Mouse (Mus musculus): ENCODE measurements at regions not wholly inside any gene's neighbourhood (a gene's known extent, or its start where the extent isn't known, plus 50 kb on each side); places are given as distances from the start of the nearest gene placed in this dataset.

DNA sequence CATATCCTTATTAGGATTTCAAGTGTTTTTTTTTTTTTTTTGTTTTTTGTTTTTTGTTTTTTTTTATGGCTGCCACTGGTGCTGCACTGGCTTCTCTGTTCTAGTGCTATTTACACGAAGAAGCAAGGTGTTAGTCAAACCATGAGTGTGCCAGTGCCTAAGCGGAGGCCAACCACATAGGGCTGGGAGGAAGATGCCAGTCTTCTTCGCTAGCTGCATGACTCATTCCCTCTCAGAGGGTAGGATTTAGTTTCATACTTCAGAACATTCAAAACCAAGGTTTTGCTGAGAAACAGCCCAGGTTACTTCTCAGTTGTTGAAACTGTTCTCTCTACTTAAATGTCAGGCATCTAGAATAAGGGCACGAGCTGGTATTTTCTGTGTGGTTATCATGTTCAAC is 72.6 kb downstream of the Icos start:
- DNase-seq (ENCODE audit: low spot score in 2 of 2): no peak

- no peak for DNase-seq (ENCODE audit: low spot score in 2 of 2)
These were observed 75.9 kb downstream of the Icos start for GRCm38 (mm10) chr1:61053676-61054075.

- DNase-seq (ENCODE audit: low spot score in 2 of 2): no peak
These were observed 76.7 kb downstream of the Icos start for GRCm38 (mm10) chr1:61054391-61054790.

DNA sequence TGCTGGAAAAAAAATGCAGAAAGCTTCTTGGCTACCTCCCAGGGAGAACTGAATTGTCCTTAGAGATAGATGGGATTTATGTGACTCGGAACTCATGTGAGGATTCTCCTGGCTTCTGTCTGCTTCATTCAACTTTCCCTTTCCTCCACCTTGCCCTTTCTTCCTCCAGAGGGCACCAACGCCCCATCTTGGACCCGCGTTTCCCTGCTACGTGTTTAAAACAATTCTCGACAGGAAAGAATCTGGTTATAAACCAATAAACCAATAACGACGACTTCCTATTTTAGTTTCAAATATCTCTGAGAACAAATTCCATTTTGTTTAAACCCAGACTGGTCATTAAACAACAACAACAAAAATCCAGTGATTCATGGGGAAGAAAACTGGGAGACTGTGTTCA is 77.4 kb downstream of the Icos start:
- DNase-seq (ENCODE audit: low spot score in 2 of 2): peak; percentile 50 to 56

- no peak for DNase-seq (ENCODE audit: low spot score in 2 of 2)
These were observed 82.3 kb downstream of the Icos start for GRCm38 (mm10) chr1:61059910-61060536.

DNA sequence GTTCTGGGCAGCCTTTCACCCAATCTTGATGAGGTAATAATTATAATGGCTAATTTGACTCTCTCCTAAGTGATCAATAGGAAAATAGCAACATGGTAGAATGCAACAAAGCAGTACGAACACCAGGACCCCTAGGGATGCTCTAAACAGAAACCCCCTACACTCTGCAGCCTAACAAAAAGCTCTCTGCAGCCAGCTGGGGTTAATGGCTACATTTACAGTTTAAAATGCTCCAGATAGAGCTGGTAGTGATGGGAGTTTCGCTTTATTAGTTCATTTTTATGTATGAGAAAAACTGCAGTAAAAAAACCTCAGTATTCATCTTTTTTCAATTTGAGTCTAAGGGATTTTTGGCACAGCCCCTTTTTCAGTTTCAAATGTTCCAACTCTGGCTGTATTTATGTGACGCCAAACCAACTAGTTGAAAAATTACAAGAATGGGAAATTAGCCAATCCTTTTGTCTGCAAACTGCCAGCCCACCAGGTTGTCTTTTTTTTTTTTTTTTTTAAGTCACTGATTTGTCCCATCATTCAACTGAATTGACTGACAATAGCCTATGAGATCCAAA is 84.2 kb downstream of the Icos start:
- DNase-seq (ENCODE audit: low spot score in 2 of 2): no peak

DNA sequence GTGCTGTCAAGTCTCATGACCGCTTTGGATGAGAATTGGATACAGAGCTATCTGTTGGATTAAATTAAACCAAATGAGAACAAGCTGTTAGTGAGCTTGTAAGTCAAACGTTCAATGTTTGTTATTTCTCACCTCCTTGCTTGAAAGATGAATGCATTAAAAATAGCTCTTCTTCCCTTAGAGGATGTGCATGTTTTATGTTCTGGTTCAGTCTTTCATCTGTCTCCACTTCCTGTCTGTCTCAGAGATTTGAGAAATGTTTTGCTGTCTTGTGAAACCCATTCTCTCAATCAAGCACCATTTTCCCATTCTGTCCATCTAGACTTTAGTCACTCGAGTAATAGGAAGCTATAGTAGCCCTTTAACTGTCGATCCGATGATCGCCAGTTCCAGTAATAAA is 90.4 kb downstream of the Icos start:
- DNase-seq (ENCODE audit: low spot score in 2 of 2): no peak

- DNase-seq (ENCODE audit: low spot score in 2 of 2): no peak
These were observed 96.4 kb downstream of the Icos start for GRCm38 (mm10) chr1:61074127-61074526.

DNA sequence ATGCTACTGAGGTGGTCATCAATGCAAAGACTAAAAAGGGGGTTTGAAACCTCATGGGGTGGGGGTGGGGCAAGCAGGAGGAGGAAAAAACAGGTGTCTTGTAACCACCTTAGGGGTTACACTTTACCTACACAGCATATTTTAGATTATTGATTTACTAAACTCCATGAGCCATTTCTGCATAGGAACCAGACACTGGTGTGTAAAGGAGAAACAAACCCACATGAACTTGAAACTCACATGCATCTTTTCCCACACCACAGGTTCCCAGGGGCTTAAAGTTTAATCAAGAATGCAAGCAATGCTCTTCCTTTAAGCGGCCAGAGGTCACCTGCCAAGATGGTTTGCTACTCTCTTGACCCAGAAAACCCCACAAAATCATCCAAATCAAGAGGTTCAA is 97.6 kb downstream of the Icos start:
- DNase-seq (ENCODE audit: low spot score in 2 of 2): no peak

DNA sequence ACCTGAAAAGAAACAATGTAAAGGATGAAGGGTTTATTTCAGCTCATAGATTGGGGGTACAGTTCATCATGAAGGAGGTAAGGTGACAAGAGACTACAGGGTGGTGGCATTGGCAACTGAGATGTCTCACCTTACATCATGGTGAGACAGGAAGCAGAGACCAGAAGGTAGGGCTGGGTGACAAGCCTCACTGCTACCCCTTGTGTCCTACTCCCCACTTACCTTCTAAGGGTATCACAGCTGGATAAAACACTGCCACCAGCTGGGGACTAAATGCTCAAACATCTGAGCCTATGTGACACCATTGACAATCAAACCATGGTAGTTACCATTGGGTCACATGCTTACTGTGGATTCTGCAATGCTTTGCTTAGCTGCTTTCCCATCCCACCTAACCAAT is 107.0 kb downstream of the Icos start:
- no peak for DNase-seq (ENCODE audit: low spot score in 2 of 2)

- peak in 1 of 2 experiments; percentile 14 for DNase-seq (ENCODE audit: low spot score in 2 of 2)
These were observed 109.1 kb downstream of the Icos start for GRCm38 (mm10) chr1:61086811-61087210.

- DNase-seq (ENCODE audit: low spot score in 2 of 2): no peak
These were observed 113.1 kb downstream of the Icos start for GRCm38 (mm10) chr1:61090801-61091200.

GRCm38 (mm10) chr1:61095481-61096165 is 117.9 kb downstream of the Icos start:
- DNase-seq (ENCODE audit: low spot score in 2 of 2): no peak

DNA sequence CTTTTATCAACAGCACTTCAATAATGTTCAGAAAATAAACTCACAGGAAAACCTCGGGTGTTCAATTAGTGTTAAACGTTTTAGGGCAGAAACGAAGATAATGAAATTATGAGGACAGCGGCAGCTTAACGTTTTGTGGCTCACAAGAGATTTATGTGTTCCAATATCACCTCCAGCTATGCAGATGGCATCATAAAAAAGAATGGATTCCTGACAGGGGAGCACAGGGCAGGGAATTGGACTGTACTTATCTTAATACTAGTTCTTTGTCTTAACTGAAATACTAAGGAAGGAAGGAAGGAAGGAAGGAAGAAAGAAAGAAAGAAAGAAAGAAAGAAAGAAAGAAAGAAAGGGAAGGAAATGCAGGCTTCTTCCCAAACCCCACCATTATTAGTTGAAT is 121.6 kb downstream of the Icos start:
- no peak for DNase-seq (ENCODE audit: low spot score in 2 of 2)

- peak; percentile 14 to 28 for DNase-seq (ENCODE audit: low spot score in 2 of 2)
These were observed 124.0 kb downstream of the Icos start for GRCm38 (mm10) chr1:61101679-61102078.

DNA sequence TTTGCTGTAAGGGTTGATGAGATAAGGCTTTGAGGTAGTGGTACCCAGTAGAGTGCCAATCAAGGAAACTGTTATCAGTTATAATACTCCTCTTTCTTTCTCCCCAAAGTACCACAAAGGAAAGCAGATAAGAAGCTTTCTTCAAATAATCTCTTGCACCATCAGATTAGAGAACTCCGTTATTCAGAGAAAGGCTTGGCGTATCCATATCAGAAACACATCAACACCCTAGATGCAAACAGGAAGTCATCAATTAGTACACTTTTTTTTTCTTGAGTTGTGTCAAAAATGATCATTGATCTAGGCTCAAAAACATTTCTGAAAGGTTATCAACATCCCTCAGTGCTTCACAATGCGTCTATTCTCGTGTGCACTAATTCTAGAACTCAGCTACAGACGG is 124.6 kb downstream of the Icos start:
- no peak for DNase-seq (ENCODE audit: low spot score in 2 of 2)

DNA sequence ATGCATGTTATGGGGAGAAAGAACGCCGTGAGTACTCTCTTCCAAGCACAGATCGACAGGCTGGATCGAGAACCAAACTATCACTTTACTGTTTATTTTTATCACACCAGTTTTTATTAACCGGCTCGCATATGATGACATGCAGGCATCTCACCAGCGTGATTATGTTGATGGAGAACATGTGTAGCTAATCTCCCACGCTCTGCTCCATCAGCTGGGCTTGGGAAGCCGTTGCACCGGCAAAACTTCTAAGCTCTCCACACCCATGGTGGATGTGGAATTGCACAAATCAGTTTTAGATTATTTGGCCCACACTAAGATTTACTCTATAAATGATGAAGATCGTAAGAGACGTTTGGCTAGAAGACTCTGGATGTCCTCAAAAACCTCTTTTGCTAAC is 125.9 kb downstream of the Icos start:
- no peak for DNase-seq (ENCODE audit: low spot score in 2 of 2)

DNA sequence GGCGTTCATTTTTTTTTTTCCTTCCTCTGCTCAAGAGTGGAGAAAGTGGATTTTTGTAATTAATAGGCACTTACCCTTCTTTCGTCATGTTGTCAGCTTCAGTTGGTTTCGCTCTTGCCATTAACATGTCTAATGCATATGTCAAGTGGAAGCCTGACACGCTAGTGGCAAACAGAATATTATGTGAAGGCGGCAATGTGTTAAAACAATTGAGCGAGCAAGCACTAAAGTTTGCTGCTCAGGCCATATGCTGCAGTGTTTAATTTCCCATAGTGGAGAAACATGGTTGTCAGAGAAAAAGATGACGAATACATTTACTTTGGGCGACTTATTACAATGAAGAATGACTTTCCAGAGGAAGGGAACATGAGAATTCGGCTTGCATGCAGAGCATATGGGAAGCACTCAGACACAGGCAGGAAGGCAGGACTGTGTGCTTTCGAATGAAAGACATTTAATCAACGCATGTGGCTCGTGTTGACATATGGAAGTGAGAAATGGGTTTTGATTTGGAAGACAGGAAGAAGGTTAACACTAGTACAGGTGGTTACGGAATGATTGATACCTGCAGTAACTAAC is 134.1 kb downstream of the Icos start:
- DNase-seq (ENCODE audit: low spot score in 2 of 2): no peak

- no peak for DNase-seq (ENCODE audit: low spot score in 2 of 2)
These were observed 139.8 kb downstream of the Icos start for GRCm38 (mm10) chr1:61117535-61117934.

DNA sequence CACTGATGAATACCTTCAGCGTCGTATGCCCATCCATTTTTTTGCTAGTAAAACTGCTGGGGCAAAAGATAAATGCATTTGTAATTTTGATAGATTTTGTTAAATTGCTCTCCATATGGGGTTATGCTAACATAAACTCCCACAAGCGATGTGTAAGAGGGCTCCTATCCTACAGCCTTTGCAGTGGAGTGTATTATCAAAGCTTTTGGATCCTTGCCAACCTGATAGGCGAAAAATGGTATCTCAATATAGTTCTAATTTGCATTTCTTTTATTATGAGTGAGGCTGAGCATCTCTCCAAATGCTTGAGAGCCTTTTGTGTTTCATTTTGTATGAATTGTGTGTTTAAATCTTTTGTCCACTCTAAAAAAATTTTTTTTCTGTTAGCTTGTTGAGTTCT is 140.3 kb downstream of the Icos start:
- no peak for DNase-seq (ENCODE audit: low spot score in 2 of 2)

DNA sequence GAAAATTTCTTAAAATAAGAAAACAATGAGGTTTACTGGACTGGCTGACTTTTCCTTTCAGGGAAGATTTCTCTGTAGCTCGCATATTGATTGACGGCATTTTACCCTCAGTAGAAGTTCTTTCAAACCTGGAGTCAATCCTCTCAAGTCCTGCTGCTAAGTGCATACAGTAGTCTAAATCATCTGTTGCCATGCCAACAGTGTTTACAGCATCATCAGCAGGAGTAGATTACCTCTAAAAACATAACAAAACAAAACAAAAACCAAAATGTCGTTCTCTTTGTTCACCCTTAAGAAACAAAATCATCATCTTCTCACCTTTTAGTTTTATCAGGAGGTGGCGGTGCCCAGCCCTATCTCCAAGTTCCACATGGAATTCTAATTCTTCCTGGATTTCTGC is 143.8 kb downstream of the Icos start:
- DNase-seq (ENCODE audit: low spot score in 2 of 2): no peak

GRCm38 (mm10) chr1:61125127-61125526 is 147.4 kb downstream of the Icos start:
- no peak for DNase-seq (ENCODE audit: low spot score in 2 of 2)
